Mouse (Mus musculus) layer of hippocampus, adult 9-11 months (tissue): ENCODE results near the gene Spag16.

ENCODE experiments used
- DNase-seq: peaks from one replicate; pipeline ENCODE4 v3.0.0; 2022

Spag16 gene

GRCm38 (mm10) chr1:70518918-70519317, 692.1 kb downstream of the Spag16 start:
- DNase-seq, result no peak

- no peak for DNase-seq
These were observed 700.4 kb downstream of the Spag16 start for GRCm38 (mm10) chr1:70527134-70527533.

GRCm38 (mm10) chr1:70529771-70530170, 703.0 kb downstream of the Spag16 start:
- no peak for DNase-seq

- DNase-seq, result no peak
These were observed 725.1 kb downstream of the Spag16 start for GRCm38 (mm10) chr1:70551839-70552238.

- no peak for DNase-seq
These were observed 795.0 kb downstream of the Spag16 start for GRCm38 (mm10) chr1:70621805-70622204.

- DNase-seq, result no peak
These were observed 798.2 kb downstream of the Spag16 start for GRCm38 (mm10) chr1:70624803-70625460.

GRCm38 (mm10) chr1:70652719-70653118, 825.9 kb downstream of the Spag16 start:
- DNase-seq, result no peak

- DNase-seq, result no peak
These were observed 865.8 kb downstream of the Spag16 start for GRCm38 (mm10) chr1:70692529-70692928.

- peak; percentile 65 for DNase-seq
These were observed 873.5 kb downstream of the Spag16 start for GRCm38 (mm10) chr1:70700270-70700669.

- DNase-seq, result no peak
These were observed 877.2 kb downstream of the Spag16 start for GRCm38 (mm10) chr1:70703934-70704333.

- DNase-seq, result no peak
These were observed 879.1 kb downstream of the Spag16 start for GRCm38 (mm10) chr1:70705821-70706220.

GRCm38 (mm10) chr1:70725045-70725444, 898.3 kb downstream of the Spag16 start:
- DNase-seq, result no peak

GRCm38 (mm10) chr1:70725655-70726066, 898.9 kb downstream of the Spag16 start, which contains the start of gene Vwc2l:
Gene Vwc2l, plus strand, starts transcription at chr1:70725715.
- DNase-seq, result peak; percentile 20
